Mouse (Mus musculus) ES-CJ7 (cell line): ENCODE measurements around the gene Zp3r.
"Not testable (repeated sequence)": the region's sequence is repeated elsewhere in the genome, so short reads cannot be mapped to it uniquely, and the experiment has no call there.

ENCODE experiments used
- DNase-seq: peaks from one replicate; pipeline ENCODE4 v3.0.0; 2011; ENCODE audit warnings: low read depth, low spot score

Zp3r gene

GRCm38 (mm10) chr1:130629521-130629920 is at the start of gene Zp3r:
Zp3r (minus strand) TSS chr1:130629621.
- DNase-seq, result no peak

GRCm38 (mm10) chr1:130678551-130678950 is 49.1 kb upstream of the Zp3r start:
- no peak for DNase-seq

- DNase-seq, result peak; percentile 4
Measured at GRCm38 (mm10) chr1:130663576-130663975, 34.2 kb upstream of the Zp3r start.

- DNase-seq, result no peak
Measured at GRCm38 (mm10) chr1:130661454-130661853, 32.0 kb upstream of the Zp3r start, which contains the start of gene C4bp. C4bp (minus strand) TSS chr1:130661632.

- DNase-seq, result not testable (repeated sequence)
Measured at GRCm38 (mm10) chr1:130659641-130660040, 30.2 kb upstream of the Zp3r start.

- no peak for DNase-seq
Measured at GRCm38 (mm10) chr1:130644103-130644502, 14.7 kb upstream of the Zp3r start.

GRCm38 (mm10) chr1:130640967-130641366 is 11.5 kb upstream of the Zp3r start:
- no peak for DNase-seq

- DNase-seq, result peak; percentile 83
Measured at GRCm38 (mm10) chr1:130633761-130634410, 4.5 kb upstream of the Zp3r start.

- DNase-seq, result no peak
Measured at GRCm38 (mm10) chr1:130633316-130633715, 3.9 kb upstream of the Zp3r start.

- DNase-seq, result no peak
Measured at GRCm38 (mm10) chr1:130596291-130596690, 33.1 kb downstream of the Zp3r start.

- no peak for DNase-seq
Measured at GRCm38 (mm10) chr1:130588659-130589058, 40.8 kb downstream of the Zp3r start.

GRCm38 (mm10) chr1:130576389-130576788 is 53.0 kb downstream of the Zp3r start:
- DNase-seq, result no peak

- DNase-seq, result peak; percentile 24
Measured at GRCm38 (mm10) chr1:130575962-130576361, 53.5 kb downstream of the Zp3r start.

- DNase-seq, result no peak
Measured at GRCm38 (mm10) chr1:130551407-130552249, 77.8 kb downstream of the Zp3r start.

- peak; percentile 55 for DNase-seq
Measured at GRCm38 (mm10) chr1:130550242-130551167, 78.9 kb downstream of the Zp3r start.

GRCm38 (mm10) chr1:130549698-130550097 is 79.7 kb downstream of the Zp3r start:
- DNase-seq, result no peak

GRCm38 (mm10) chr1:130549160-130549559 is 80.3 kb downstream of the Zp3r start:
- DNase-seq, result peak; percentile 86

- DNase-seq, result peak; percentile 59
Measured at GRCm38 (mm10) chr1:130547674-130548429, 81.6 kb downstream of the Zp3r start.
